Mouse (Mus musculus): ENCODE data around the gene Lrp2bp.
A peak's percentile ranks its signal among the peaks of the same experiment; 100 is the strongest.

Lrp2bp gene

GRCm38 (mm10) chr8:45999138-45999783 lies at the start of gene Lrp2bp:
Lrp2bp (plus strand) TSS chr8:45999303.
- DNase-seq, result peak; percentile 54

GRCm38 (mm10) chr8:45950622-45951021 lies 48.5 kb upstream of the Lrp2bp start:
- no peak for DNase-seq

GRCm38 (mm10) chr8:45970894-45971293 lies 28.2 kb upstream of the Lrp2bp start:
- DNase-seq, result no peak

GRCm38 (mm10) chr8:45973988-45974505 lies 25.1 kb upstream of the Lrp2bp start:
- no peak for DNase-seq

GRCm38 (mm10) chr8:45975126-45975836 lies 23.8 kb upstream of the Lrp2bp start, which contains the start of the genes 1700029J07Rik and Ufsp2:
1700029J07Rik (minus strand) TSS chr8:45975252.
Ufsp2 (plus strand) TSS chr8:45975528.
- peak; percentile 99 for DNase-seq

GRCm38 (mm10) chr8:45975837-45976468 lies 23.1 kb upstream of the Lrp2bp start:
- no peak for DNase-seq

GRCm38 (mm10) chr8:45986665-45987064 lies 12.4 kb upstream of the Lrp2bp start:
- DNase-seq, result no peak

- DNase-seq, result no peak
These were observed 10.9 kb upstream of the Lrp2bp start for GRCm38 (mm10) chr8:45988189-45988588.

GRCm38 (mm10) chr8:45990631-45991310 lies 8.3 kb upstream of the Lrp2bp start:
- no peak for DNase-seq

GRCm38 (mm10) chr8:45994111-45994510 lies 5.0 kb upstream of the Lrp2bp start:
- DNase-seq, result no peak

- no peak for DNase-seq
These were observed 3.5 kb upstream of the Lrp2bp start for GRCm38 (mm10) chr8:45995576-45995975.

GRCm38 (mm10) chr8:45998228-45998627 lies 875 bp upstream of the Lrp2bp start:
- DNase-seq, result no peak

- peak; percentile 99 for DNase-seq
These were observed 942 bp downstream of the Lrp2bp start for GRCm38 (mm10) chr8:45999784-46000705.

GRCm38 (mm10) chr8:46005596-46005995 lies 6.5 kb downstream of the Lrp2bp start, which contains the start of gene Ankrd37:
Ankrd37 (minus strand) TSS chr8:46005707.
- DNase-seq, result no peak

GRCm38 (mm10) chr8:46007050-46007672 lies 8.1 kb downstream of the Lrp2bp start:
- no peak for DNase-seq

- peak; percentile 8 for DNase-seq
These were observed 11.2 kb downstream of the Lrp2bp start for GRCm38 (mm10) chr8:46010306-46010705.

- DNase-seq, result peak; percentile 44
These were observed 11.9 kb downstream of the Lrp2bp start for GRCm38 (mm10) chr8:46010746-46011680.

GRCm38 (mm10) chr8:46022203-46022602 lies 23.1 kb downstream of the Lrp2bp start:
- DNase-seq, result no peak

GRCm38 (mm10) chr8:46022758-46023157 lies 23.7 kb downstream of the Lrp2bp start:
- DNase-seq, result no peak

- DNase-seq, result no peak
These were observed 25.3 kb downstream of the Lrp2bp start for GRCm38 (mm10) chr8:46024392-46024791.
